Mouse (Mus musculus) liver, embryonic 14.5 days (tissue): ENCODE measurements around the gene Rbms3. TPM values are rescaled to one million over a fixed set of nuclear protein-coding genes. Genes with fewer than 3 reads are reported as not detected.

Experiments used
- ATAC-seq: fragments of 200-750 bp; cut with Nextera tagmentation; 2 replicates; pipeline ENCODE4 v1.8.0; 2017; ENCODE audit warnings: moderate number of reproducible peaks, mild to moderate bottlenecking, moderate library complexity; ENCODE audit not compliant: insufficient read depth
- DNase-seq, 3 experiments: peaks; one replicate each; pipeline ENCODE4 v3.0.0-alpha.2; 2012 to 2013; ENCODE audit warnings: low read depth in 3 of 3, low spot score in 3 of 3
- H3K27ac ChIP-seq: fragments of 300-500 bp; sonication (generic); 2 replicates; pipeline ENCODE4 v1.5.1; 2014; ENCODE audit warnings: moderate library complexity, mild to moderate bottlenecking, control low read depth, inconsistent platforms
- H3K27me3 ChIP-seq: fragments of 300-500 bp; sonication (generic); 2 replicates; pipeline ENCODE4 v1.6.1; 2014; ENCODE audit warnings: mild to moderate bottlenecking, low read length, moderate library complexity; ENCODE audit not compliant: control insufficient read depth, insufficient read depth
- H3K36me3 ChIP-seq: fragments of 300-500 bp; sonication (generic); replicated peaks from 2 replicates; pipeline ENCODE4 v1.6.1; 2014; ENCODE audit warnings: low read depth; ENCODE audit not compliant: control insufficient read depth, insufficient read depth
- H3K4me1 ChIP-seq, 2 experiments: fragments of 200-500 bp in 1 of 2; fragments of 300-500 bp in 1 of 2; sonication (generic) in 1 of 2; replicated peaks; 2 replicates each; pipeline ENCODE4 v1.6.1; 2012 to 2014; ENCODE audit warnings: antibody characterized with exemption in 1 of 2, inconsistent platforms in 1 of 2, low read length in 1 of 2; ENCODE audit not compliant: control insufficient read depth in 2 of 2, insufficient read depth in 2 of 2
- H3K4me2 ChIP-seq: fragments of 300-500 bp; sonication (generic); 2 replicates; pipeline ENCODE4 v1.6.1; 2014; ENCODE audit warnings: low read depth, mild to moderate bottlenecking, control low read depth, moderate library complexity
- H3K4me3 ChIP-seq, 2 experiments: fragments of 200-500 bp in 1 of 2; fragments of 300-500 bp in 1 of 2; sonication (generic) in 1 of 2; 2 replicates each; pipeline ENCODE4 v1.5.1; 2012 to 2014; ENCODE audit warnings: low read depth in 2 of 2, low read length in 2 of 2, mild to moderate bottlenecking in 2 of 2, control low read depth in 1 of 2, inconsistent platforms in 1 of 2, moderate library complexity in 1 of 2; ENCODE audit not compliant: insufficient read depth in 1 of 2
- H3K9ac ChIP-seq: fragments of 300-500 bp; sonication (generic); replicated peaks from 2 replicates; pipeline ENCODE4 v1.6.1; 2014; ENCODE audit warnings: mild to moderate bottlenecking, control low read depth, moderate library complexity
- H3K9me3 ChIP-seq: fragments of 300-500 bp; sonication (generic); 2 replicates; pipeline ENCODE4 v1.6.1; 2016; ENCODE audit warnings: low read length, mixed read lengths; ENCODE audit not compliant: control insufficient read depth
- CTCF ChIP-seq: IDR thresholded peaks from 2 replicates; pipeline ENCODE4 v1.5.1; 2016; ENCODE audit warnings: antibody characterized with exemption, low read depth, control low read depth
- EP300 ChIP-seq: IDR thresholded peaks from 2 replicates; pipeline ENCODE4 v1.6.1; 2016; ENCODE audit warnings: antibody characterized with exemption, low read depth
- WGBS: fragments of 180-500 bp; shearing (Covaris S2); extraction: QIAGEN DNeasy Blood & Tissue Kit; methylation state at CpG from one replicate; pipeline ENCODE4 v1.1.7; 2014; ENCODE audit not compliant: insufficient replicate concordance; 5-methylcytosine and 5-hydroxymethylcytosine counted together
- polyA plus RNA-seq, 2 experiments: library from polyadenylated mRNA; depleted of rRNA in 1 of 2; stranded (reverse) in 1 of 2; unstranded in 1 of 2; fragments of >200 nt; fragmentation: Nextera tagmentation in 1 of 2; extraction: Ambion mirVana in 1 of 2; gene quantifications; 2 replicates each; pipeline versions ENCODE4 v1.2.1 to v1.2.3; 2012 to 2014

Gene Rbms3
- polyA plus RNA-seq, 2 experiments, result 0.88 to 2.4 TPM

GRCm38 (mm10) chr9:117361431-117361830 lies 268.3 kb downstream of the Rbms3 start:
- 58% methylated on average over 5 of the region's 5 CpGs for WGBS
- no peak for DNase-seq
- no peak overlapping the region for H3K9ac ChIP-seq
- no peak overlapping the region for H3K27ac ChIP-seq
- H3K4me2 ChIP-seq, result no peak overlapping the region
- ATAC-seq, result no peak
- no peaks in the 10 kb centered on the region for H3K9me3 ChIP-seq
- no peak for TF ChIP-seq EP300
- TF ChIP-seq CTCF, result no peak
- 0 out of 4 replicates have a peak, but pooled peaks cover 0 to 2% of the 10 kb centered on the region in 2 experiments for H3K4me1 ChIP-seq
- H3K4me3 ChIP-seq, result no peak overlapping the region
- H3K36me3 ChIP-seq, result no peaks in the 10 kb centered on the region
- H3K27me3 ChIP-seq, result no peaks in the 10 kb centered on the region

- Histone ChIP-seq H3K4me1 (0 out of 4 replicates have a peak, but pooled peaks cover 0 to 2% of the 10 kb centered on the region in 2 experiments), H3K36me3 (no peaks in the 10 kb centered on the region), H3K4me2 (no peak overlapping the region), H3K9me3 (no peaks in the 10 kb centered on the region), H3K27me3 (no peaks in the 10 kb centered on the region), H3K27ac (no peak overlapping the region), H3K4me3 (no peak overlapping the region), H3K9ac (no peak overlapping the region)
- DNase-seq, result no peak
- WGBS, result 15% methylated on average over 9 of the region's 9 CpGs
- no peak for TF ChIP-seq EP300
- TF ChIP-seq CTCF, result no peak
- ATAC-seq, result peak; percentile 52; the same call in 1 of the 2 replicates
Measured at GRCm38 (mm10) chr9:117356764-117357442, 272.8 kb downstream of the Rbms3 start.

GRCm38 (mm10) chr9:117355501-117355900 lies 274.2 kb downstream of the Rbms3 start:
- H3K9me3 ChIP-seq, result no peaks in the 10 kb centered on the region
- no peak overlapping the region for H3K4me2 ChIP-seq
- no peak overlapping the region for H3K9ac ChIP-seq
- H3K4me1 ChIP-seq, result 0 out of 4 replicates have a peak, but pooled peaks cover 0 to 2% of the 10 kb centered on the region in 2 experiments
- no peak for TF ChIP-seq EP300
- TF ChIP-seq CTCF, result peak; percentile 18; the same call in 1 of the 2 replicates
- no peak overlapping the region for H3K27ac ChIP-seq
- no peak for DNase-seq
- 57% methylated on average over 5 of the region's 5 CpGs for WGBS
- ATAC-seq, result no peak
- H3K27me3 ChIP-seq, result no peaks in the 10 kb centered on the region
- no peaks in the 10 kb centered on the region for H3K36me3 ChIP-seq
- no peak overlapping the region for H3K4me3 ChIP-seq

GRCm38 (mm10) chr9:117342336-117342735 lies 287.4 kb downstream of the Rbms3 start:
- no peak for TF ChIP-seq CTCF
- no peak for TF ChIP-seq EP300
- no peaks in the 10 kb centered on the region for H3K36me3 ChIP-seq
- no peak overlapping the region for H3K4me2 ChIP-seq
- H3K9me3 ChIP-seq, result no peaks in the 10 kb centered on the region
- no peak overlapping the region for H3K27ac ChIP-seq
- WGBS, result 55% methylated on average over 4 of the region's 4 CpGs
- H3K9ac ChIP-seq, result no peak overlapping the region
- H3K27me3 ChIP-seq, result no peaks in the 10 kb centered on the region
- H3K4me1 ChIP-seq, result no peaks in the 10 kb centered on the region
- ATAC-seq (no peak), DNase-seq (no peak)
- no peak overlapping the region for H3K4me3 ChIP-seq

- no peak overlapping the region for H3K4me2 ChIP-seq
- no peaks in the 10 kb centered on the region for H3K9me3 ChIP-seq
- no peak overlapping the region for H3K27ac ChIP-seq
- no peaks in the 10 kb centered on the region for H3K4me1 ChIP-seq
- H3K27me3 ChIP-seq, result no peaks in the 10 kb centered on the region
- TF ChIP-seq CTCF, result no peak
- no peak for TF ChIP-seq EP300
- ATAC-seq (no peak), DNase-seq (no peak)
- H3K36me3 ChIP-seq, result no peaks in the 10 kb centered on the region
- H3K4me3 ChIP-seq, result no peak overlapping the region
- H3K9ac ChIP-seq, result no peak overlapping the region
- WGBS, result 74% methylated on average over 5 of the region's 5 CpGs
Measured at GRCm38 (mm10) chr9:117330681-117331080, 299.0 kb downstream of the Rbms3 start.
